Mouse (Mus musculus) retina, postnatal 7 days (tissue): ENCODE data around the gene Ugt1a1.
"Not testable (repeated sequence)": the region's sequence is repeated elsewhere in the genome, so short reads cannot be mapped to it uniquely, and the experiment has no call there.

Source experiments
- DNase-seq: peaks from one replicate; pipeline ENCODE4 v3.0.0-alpha.2; 2012; ENCODE audit warnings: low read depth, low spot score

The Ugt1a1 gene

DNA sequence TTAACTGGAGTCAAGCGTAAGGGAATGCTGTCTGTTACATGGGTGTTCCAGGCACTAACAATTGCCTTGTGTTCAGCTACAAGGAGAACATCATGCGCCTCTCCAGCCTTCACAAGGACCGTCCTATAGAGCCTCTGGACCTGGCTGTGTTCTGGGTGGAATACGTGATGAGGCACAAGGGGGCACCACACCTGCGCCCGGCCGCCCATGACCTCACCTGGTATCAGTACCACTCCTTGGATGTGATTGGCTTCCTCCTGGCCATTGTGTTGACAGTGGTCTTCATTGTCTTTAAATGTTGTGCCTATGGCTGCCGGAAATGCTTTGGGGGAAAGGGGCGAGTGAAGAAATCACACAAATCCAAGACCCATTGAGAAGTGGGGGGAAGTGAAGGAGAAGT is 6.3 kb downstream of the Ugt1a1 start:
- no peak for DNase-seq

GRCm38 (mm10) chr1:88218591-88218990 is 6.8 kb downstream of the Ugt1a1 start:
- no peak for DNase-seq

GRCm38 (mm10) chr1:88219054-88219453 is 7.3 kb downstream of the Ugt1a1 start:
- DNase-seq, result no peak

DNA sequence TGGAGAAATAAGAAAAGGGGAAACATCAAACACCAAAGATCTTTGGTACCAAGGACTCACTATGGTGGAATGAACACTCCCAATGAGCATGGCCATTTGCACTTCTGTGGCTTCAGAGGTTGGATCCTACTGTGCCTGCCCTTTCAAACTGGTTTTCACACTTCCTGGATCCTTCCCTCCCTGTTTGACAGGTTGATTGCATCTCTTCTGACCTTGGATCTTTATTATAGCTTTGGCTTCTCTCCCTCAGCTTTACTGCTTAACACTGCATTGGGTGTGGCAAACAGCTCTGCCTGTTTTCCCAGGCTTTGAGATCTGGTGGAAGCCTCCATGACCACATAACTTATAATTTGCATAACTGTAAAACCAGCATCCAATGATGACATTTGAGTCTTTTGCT is 8.6 kb downstream of the Ugt1a1 start:
- no peak for DNase-seq

DNA sequence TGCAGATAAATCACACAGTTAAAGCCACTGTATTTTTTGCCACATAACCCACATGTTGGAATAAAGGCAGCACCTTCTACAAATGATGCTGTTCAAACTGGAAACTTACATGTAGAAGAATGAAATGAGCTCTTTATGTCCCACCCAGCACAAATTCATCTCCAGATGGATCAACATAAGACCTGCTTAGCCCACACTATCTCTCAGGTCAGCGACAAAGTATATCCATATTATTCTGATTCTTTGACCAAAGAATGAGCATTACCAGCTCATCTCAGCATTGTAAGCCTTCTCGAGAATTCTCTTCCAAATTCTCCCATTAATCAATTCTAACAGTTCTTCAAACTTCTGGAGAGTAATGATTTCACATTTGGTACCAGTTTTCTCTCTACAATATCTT is 10.5 kb downstream of the Ugt1a1 start:
- no peak for DNase-seq

GRCm38 (mm10) chr1:88223011-88223515 is 11.3 kb downstream of the Ugt1a1 start:
- DNase-seq, result not testable (repeated sequence)

GRCm38 (mm10) chr1:88223591-88223990 is 11.8 kb downstream of the Ugt1a1 start:
- DNase-seq, result no peak

GRCm38 (mm10) chr1:88224029-88224776 is 12.4 kb downstream of the Ugt1a1 start:
- no peak for DNase-seq

DNA sequence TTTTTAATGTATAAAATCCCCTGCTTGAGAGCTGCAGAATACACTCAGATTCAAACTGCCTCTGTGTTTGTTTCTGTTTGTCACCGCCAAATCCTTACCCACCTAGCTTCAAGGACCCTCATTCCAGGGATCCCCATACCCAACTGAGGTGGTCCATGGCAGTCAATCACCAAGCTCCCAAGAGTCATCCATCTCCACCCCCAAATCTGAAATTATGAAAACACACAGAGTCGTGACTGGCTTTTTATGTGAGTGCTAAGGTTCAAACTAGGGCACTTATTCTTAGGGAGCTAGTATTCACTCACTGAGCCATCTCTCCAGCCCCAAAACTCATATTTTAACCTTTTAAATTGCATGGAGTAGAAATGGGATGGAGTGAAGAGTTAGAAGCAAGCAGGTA is 13.5 kb downstream of the Ugt1a1 start:
- DNase-seq, result not testable (repeated sequence)

GRCm38 (mm10) chr1:88225741-88226140 is 14.0 kb downstream of the Ugt1a1 start:
- no peak for DNase-seq

DNA sequence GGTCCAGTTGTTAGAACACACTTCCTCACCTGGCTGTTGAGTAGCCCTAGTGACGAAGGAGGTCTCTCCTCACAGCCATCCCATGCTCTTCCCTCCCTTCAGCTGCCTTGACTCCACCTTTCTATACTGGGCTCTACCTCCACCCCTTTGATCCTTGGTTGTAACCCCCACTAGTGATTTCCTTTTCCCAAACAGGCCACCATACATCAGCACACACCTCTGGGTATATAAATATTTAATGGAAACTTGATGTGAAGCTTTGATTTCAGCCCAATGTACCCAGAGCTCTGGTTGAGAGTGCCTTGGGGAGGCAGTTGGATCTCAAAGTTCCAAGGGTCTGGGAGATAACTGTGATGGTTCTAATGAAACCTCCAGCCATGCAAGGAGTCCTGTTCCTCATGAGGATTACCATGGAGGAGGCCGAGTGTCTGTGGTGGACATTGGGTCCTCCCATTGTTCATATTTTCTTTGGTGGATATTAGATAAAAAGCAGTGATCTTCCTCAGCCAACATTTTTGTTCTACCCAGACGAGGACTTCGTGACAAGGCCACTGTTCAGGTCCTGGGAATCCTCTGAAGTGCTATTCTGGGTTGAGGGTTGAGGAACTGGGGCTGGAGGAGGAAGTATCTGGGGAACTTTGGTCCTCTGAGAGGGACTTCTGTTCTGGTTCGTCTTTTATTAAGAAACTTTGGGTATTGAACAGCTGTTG is 15.1 kb downstream of the Ugt1a1 start, which contains the start of gene Mroh2a:
TSS of gene Mroh2a (plus strand) at position 317 of the 710 bp plus-strand sequence.
- DNase-seq, result no peak

DNA sequence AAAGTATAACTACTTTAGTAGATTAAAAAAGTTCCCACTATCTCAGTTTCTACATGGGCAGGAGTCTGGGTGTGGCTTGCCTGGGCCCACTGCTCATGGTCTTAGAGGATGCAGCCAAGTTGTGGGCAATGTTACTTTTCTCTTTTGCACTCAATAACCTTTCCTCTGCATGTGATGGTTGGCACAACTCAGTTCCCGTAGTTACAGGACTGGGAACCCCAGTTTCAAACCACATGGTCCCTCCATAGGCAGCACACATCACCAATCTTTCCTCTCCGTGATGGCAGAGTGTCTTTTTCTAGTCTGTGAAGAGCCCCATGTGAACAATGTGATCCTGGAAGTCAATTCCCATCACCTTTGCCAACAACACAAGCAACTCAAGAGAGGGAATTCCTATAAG is 15.7 kb downstream of the Ugt1a1 start:
- DNase-seq, result no peak

DNA sequence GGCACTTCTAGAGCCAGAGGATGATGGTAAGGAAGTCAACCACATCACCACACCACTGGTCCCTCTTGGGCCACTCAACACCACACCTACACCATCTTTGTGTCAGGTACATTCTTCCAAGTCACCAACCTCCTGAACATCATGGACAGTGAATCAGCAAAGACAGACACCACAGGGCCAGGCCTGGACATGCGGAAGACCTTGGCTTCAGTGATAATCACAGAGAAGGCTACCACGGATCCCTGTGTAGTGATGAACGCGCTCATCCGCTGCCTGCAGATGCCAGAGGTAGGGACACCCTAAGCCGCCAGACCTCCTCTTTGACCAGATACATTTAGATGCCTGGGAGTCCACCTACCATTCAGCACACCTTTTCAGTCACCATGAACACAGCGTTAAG is 16.4 kb downstream of the Ugt1a1 start:
- no peak for DNase-seq

DNA sequence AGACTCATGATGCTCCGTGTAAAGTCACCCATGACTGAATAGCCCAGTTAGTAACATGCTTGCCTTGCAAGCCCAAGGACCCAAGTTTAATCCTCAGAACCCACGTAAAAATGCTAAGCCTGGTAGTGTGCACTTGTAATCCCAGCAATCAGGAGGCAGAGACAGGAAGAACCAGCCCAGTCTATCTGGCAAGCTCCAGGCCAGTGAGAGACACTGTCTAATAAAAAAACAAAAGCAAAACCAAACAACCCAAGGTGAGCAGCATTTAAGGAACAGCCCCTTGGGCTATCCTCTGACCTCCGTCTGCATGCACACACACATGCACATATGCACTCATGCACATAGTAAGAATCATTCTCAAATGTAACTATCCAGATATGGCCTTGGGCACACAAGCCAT is 17.8 kb downstream of the Ugt1a1 start:
- no peak for DNase-seq

DNA sequence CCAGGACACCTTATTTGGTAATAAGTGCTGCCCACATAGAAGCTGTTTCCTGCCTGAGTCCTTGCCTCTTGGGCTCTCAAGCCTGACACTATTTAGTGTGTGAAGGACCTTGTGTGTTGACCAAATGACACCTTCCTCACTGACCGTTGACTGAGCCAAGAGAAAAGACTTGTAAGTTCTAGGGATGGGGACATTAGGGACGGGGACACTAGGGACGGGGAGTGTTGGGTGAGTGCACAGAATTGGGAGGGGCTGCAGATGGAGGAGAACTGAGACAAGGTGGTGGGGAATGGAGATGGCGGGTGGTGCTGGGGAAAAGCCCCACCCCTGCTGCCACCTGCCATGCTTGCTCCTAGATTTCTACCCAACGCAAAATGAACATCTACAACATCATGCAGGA is 18.2 kb downstream of the Ugt1a1 start:
- DNase-seq, result no peak

DNA sequence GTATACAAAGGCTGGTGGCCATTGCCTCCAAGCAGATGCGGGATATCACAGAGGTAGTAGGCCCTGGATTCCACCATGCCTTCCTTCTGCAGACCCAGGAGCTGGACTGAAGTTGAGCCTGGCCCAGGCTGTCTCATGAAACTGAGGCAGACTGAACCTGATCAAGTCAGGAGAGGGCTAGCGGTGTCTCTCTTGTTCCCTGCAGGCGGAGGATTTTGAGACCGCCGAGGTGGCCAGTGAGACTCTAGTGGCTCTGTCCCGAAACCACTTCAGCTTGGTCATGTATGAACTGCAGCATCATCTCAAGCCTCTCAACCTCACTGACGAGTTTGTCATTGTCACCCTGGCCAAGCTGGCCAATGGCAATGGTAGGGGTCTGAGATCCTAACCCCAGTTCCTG is 18.7 kb downstream of the Ugt1a1 start:
- no peak for DNase-seq

GRCm38 (mm10) chr1:88230981-88231802 is 19.4 kb downstream of the Ugt1a1 start:
- DNase-seq, result no peak

- DNase-seq, result no peak
Observed at GRCm38 (mm10) chr1:88231803-88232499, 20.2 kb downstream of the Ugt1a1 start.

GRCm38 (mm10) chr1:88232664-88233380 is 21.1 kb downstream of the Ugt1a1 start:
- DNase-seq, result no peak

- no peak for DNase-seq
Observed at GRCm38 (mm10) chr1:88233421-88234247, 21.9 kb downstream of the Ugt1a1 start.
